Mouse (Mus musculus): Measurements from ENCODE around the gene Egln2.
A peak's percentile ranks its signal among the peaks of the same experiment; 100 is the strongest.

The Egln2 gene

GRCm38 (mm10) chr7:27132588-27132987, 34.0 kb downstream of the Egln2 start:
- DNase-seq (ENCODE audit: low spot score), result peak; percentile 54

- DNase-seq (ENCODE audit: low spot score), result no peak
These were observed 35.2 kb downstream of the Egln2 start for GRCm38 (mm10) chr7:27131387-27131786.

GRCm38 (mm10) chr7:27130521-27131370, 35.9 kb downstream of the Egln2 start:
- no peak for DNase-seq (ENCODE audit: low spot score)

- DNase-seq (ENCODE audit: low spot score), result no peak
These were observed 36.8 kb downstream of the Egln2 start for GRCm38 (mm10) chr7:27129811-27130210.

GRCm38 (mm10) chr7:27128946-27129345, 37.7 kb downstream of the Egln2 start:
- DNase-seq (ENCODE audit: low spot score), result no peak

GRCm38 (mm10) chr7:27128162-27128561, 38.4 kb downstream of the Egln2 start:
- no peak for DNase-seq (ENCODE audit: low spot score)

- DNase-seq (ENCODE audit: low spot score), result no peak
These were observed 41.6 kb downstream of the Egln2 start for GRCm38 (mm10) chr7:27124969-27125368.

- DNase-seq (ENCODE audit: low spot score), result no peak
These were observed 42.2 kb downstream of the Egln2 start for GRCm38 (mm10) chr7:27124305-27124832.

GRCm38 (mm10) chr7:27119676-27120075, 46.9 kb downstream of the Egln2 start, which contains the start of gene Cyp2f2:
Cyp2f2 (plus strand) TSS chr7:27119909.
- no peak for DNase-seq (ENCODE audit: low spot score)

GRCm38 (mm10) chr7:27118033-27118511, 48.5 kb downstream of the Egln2 start:
- DNase-seq (ENCODE audit: low spot score), result no peak

- no peak for DNase-seq (ENCODE audit: low spot score)
These were observed 54.6 kb downstream of the Egln2 start for GRCm38 (mm10) chr7:27111987-27112386.

GRCm38 (mm10) chr7:27111038-27111437, 55.6 kb downstream of the Egln2 start:
- no peak for DNase-seq (ENCODE audit: low spot score)

GRCm38 (mm10) chr7:27110327-27110726, 56.3 kb downstream of the Egln2 start:
- no peak for DNase-seq (ENCODE audit: low spot score)

Data from c-Kit-positive CD71-positive TER-119-positive erythroid progenitor cells, embryonic 14.5 days (primary cell).